Mouse (Mus musculus) midbrain, embryonic 15.5 days (tissue): ENCODE results near the gene Vps16. TPM values are rescaled to one million over a fixed set of nuclear protein-coding genes. Genes with fewer than 3 reads are reported as not detected.

Experiments
- ATAC-seq: fragments of 200-750 bp; cut with Nextera tagmentation; replicated peaks from 2 replicates; pipeline ENCODE4 v1.8.0; 2017; ENCODE audit warnings: moderate TSS enrichment
- H3K27ac ChIP-seq: fragments of 300-500 bp; sonication (generic); 2 replicates; pipeline ENCODE4 v1.5.1; 2015; ENCODE audit warnings: mild to moderate bottlenecking, inconsistent platforms
- H3K27me3 ChIP-seq: fragments of 300-500 bp; sonication (generic); replicated peaks from 2 replicates; pipeline ENCODE4 v1.6.1; 2015; ENCODE audit warnings: inconsistent platforms
- H3K36me3 ChIP-seq: fragments of 300-500 bp; sonication (generic); replicated peaks from 2 replicates; pipeline ENCODE4 v1.6.1; 2015; ENCODE audit warnings: inconsistent platforms
- H3K4me1 ChIP-seq: fragments of 300-500 bp; sonication (generic); 2 replicates; pipeline ENCODE4 v1.6.1; 2015; ENCODE audit warnings: inconsistent platforms
- H3K4me2 ChIP-seq: fragments of 300-500 bp; sonication (generic); 2 replicates; pipeline ENCODE4 v1.6.1; 2015; ENCODE audit warnings: inconsistent platforms, mild to moderate bottlenecking, moderate library complexity
- H3K4me3 ChIP-seq: fragments of 300-500 bp; sonication (generic); 2 replicates; pipeline ENCODE4 v1.5.1; 2015; ENCODE audit warnings: mild to moderate bottlenecking, inconsistent platforms
- H3K9ac ChIP-seq: fragments of 300-500 bp; sonication (generic); 2 replicates; pipeline ENCODE4 v1.6.1; 2015; ENCODE audit warnings: mild to moderate bottlenecking, inconsistent platforms
- H3K9me3 ChIP-seq: fragments of 300-500 bp; sonication (generic); 2 replicates; pipeline ENCODE4 v1.6.1; 2016; ENCODE audit warnings: inconsistent platforms
- WGBS: fragments of 180-500 bp; shearing (Covaris S2); methylation state at CpG from one replicate; pipeline ENCODE4 v1.1.7; 2015; ENCODE audit warnings: mixed read lengths; 5-methylcytosine and 5-hydroxymethylcytosine counted together
- polyA plus RNA-seq: library from polyadenylated mRNA; unstranded; fragments of >200 nt; fragmentation: Nextera tagmentation; extraction: Ambion mirVana; gene quantifications from 2 replicates; pipeline ENCODE4 v1.2.1, GENCODE M21; 2015

Gene Vps16
- polyA plus RNA-seq, 1 experiment from 2014 or later, result 108 TPM

DNA sequence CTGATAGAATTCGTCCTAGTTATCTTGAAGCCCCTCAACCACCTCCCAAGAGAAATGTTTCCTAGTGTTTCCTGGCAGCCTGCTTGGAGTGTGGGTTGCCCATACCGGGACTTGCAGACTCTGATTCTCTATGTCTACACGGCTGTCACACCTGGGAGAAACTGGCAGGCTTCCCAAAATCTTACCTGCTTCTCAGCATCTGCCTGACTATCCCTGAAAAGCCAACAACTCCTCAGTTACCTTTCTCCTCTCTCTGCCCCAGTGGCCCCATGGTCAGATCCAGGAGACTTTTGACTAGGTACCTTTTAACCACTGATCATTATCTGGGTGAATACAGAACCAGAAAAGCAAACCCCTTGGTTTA, 27.6 kb downstream of the Vps16 start:
- 66% methylated on average over 3 of the region's 3 CpGs for WGBS
- ATAC-seq, result no peak

DNA sequence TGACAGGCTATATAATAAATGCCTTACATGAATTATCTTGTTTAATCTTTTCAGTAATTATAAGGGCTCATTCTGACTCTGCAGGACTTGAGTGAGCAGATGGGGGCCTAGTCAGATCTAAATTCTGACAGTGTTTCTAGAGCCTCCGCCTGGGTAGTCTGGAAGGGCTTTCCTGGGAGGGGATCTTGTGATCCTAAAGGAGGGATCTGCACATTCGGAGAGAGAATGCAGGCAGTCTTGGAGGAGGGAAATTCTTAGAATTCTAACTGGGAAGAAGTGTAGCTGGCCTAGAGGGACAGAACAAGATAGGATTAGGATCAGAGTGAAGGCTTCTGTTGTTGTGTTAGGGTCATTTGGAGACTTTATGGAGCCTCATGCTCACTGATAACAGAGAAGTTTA, 28.1 kb downstream of the Vps16 start:
- H3K27me3 ChIP-seq, result 0 out of 2 replicates have a peak, but pooled peaks cover 7% of the 10 kb centered on the region
- ATAC-seq, result no peak
- WGBS, result 52% methylated on average over 2 of the region's 2 CpGs
- no peaks in the 10 kb centered on the region for H3K9me3 ChIP-seq
- no peak overlapping the region for H3K4me2 ChIP-seq
- no peaks in the 10 kb centered on the region for H3K36me3 ChIP-seq
- peaks cover 43% of the 10 kb centered on the region for H3K4me1 ChIP-seq
- H3K9ac ChIP-seq, result no peak overlapping the region
- no peak overlapping the region for H3K4me3 ChIP-seq
- no peak overlapping the region for H3K27ac ChIP-seq

More for the DNA sequence above, 27.6 kb downstream of the Vps16 start:
- Histone ChIP-seq H3K36me3 (no peaks in the 10 kb centered on the region), H3K9ac (peak overlapping the region; percentile 67; the same call in 1 of the 2 replicates), H3K27ac (no peak overlapping the region), H3K4me3 (peak overlapping the region; percentile 70), H3K4me1 (peaks cover 43% of the 10 kb centered on the region), H3K9me3 (no peaks in the 10 kb centered on the region), H3K4me2 (peak overlapping the region; percentile 80), H3K27me3 (0 out of 2 replicates have a peak, but pooled peaks cover 7% of the 10 kb centered on the region)

DNA sequence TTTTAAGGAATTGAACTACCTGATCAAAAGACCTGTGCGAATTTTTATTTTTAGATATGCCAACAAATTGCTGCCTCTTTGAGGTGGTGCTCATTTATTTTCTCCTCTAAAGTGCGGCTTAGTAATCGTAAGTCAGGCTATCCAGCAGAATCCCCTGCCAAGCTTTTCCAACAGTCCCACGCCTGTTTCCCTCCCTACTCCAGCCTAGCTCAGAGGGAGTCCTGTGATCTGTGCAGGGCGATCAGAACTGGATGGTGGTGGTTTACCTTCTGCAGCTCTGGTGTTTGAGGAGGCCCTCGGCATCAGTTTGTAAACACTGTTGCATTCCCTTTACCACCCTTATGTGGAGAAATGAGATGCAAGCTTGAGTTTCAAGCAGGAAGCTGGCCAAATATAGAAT, 29.3 kb downstream of the Vps16 start:
- H3K27me3 ChIP-seq, result 0 out of 2 replicates have a peak, but pooled peaks cover 2% of the 10 kb centered on the region
- 64% methylated on average over 6 of the region's 6 CpGs for WGBS
- no peak overlapping the region for H3K27ac ChIP-seq
- no peak for ATAC-seq
- H3K4me2 ChIP-seq, result no peak overlapping the region
- no peaks in the 10 kb centered on the region for H3K9me3 ChIP-seq
- no peaks in the 10 kb centered on the region for H3K36me3 ChIP-seq
- no peak overlapping the region for H3K9ac ChIP-seq
- peaks cover 43% of the 10 kb centered on the region for H3K4me1 ChIP-seq
- no peak overlapping the region for H3K4me3 ChIP-seq

DNA sequence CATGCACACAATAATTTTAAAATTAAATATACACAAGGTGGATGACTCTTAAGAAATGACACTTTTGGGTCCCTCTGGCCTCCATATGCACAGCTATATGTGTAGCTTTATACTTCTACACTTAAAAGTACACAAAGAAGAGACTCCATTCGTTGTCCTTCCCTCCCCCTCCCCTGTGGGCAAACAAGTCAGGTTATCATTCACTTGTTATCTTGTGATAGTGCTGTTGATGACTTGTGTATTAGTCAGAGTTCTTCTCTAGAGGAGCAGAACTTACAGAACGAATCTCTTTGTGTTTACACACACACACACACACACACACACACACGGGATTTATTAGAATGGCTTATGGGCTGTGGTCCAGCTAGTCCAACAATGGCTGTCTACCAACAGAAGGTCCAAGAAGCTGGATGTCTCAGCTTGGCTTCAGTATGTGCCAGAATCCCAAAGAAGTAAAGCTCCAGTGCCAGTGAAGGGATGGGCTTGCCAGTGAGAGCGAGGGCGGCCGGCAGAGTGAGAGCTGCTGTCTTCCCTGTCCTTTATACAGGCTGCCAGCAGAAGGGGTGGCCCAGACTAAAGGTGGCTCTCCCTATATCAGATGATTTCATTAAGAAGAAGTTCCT, 30.7 kb downstream of the Vps16 start:
- Histone ChIP-seq H3K4me1 (peaks cover 35% of the 10 kb centered on the region), H3K4me2 (no peak overlapping the region), H3K4me3 (no peak overlapping the region), H3K27ac (no peak overlapping the region), H3K9me3 (no peaks in the 10 kb centered on the region), H3K36me3 (no peaks in the 10 kb centered on the region), H3K27me3 (no peaks in the 10 kb centered on the region), H3K9ac (no peak overlapping the region)
- no peak for ATAC-seq
- 75% methylated on average over 6 of the region's 6 CpGs for WGBS

DNA sequence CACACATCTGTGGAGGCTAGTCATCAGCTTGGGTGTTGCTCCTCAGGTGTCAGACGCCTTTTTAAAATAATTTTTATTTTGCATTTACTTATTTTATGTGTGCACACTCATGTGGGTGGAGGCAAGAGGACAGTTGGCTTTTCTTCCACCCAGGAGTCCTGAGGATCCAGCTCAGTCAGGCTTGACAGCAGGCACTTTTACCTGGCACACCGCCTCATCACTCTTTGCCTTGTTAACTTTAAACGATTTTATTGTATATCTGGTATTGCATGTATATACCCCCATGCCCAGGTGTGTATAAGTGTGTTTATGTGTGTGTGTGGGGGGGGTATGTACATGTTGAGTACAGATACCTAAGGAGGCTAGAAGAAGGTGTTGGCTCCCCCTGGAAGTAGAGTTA, 33.7 kb downstream of the Vps16 start:
- no peak overlapping the region for H3K9ac ChIP-seq
- no peak overlapping the region for H3K27ac ChIP-seq
- no peaks in the 10 kb centered on the region for H3K27me3 ChIP-seq
- H3K4me2 ChIP-seq, result no peak overlapping the region
- no peak for ATAC-seq
- H3K9me3 ChIP-seq, result no peaks in the 10 kb centered on the region
- peaks cover 13% of the 10 kb centered on the region for H3K4me1 ChIP-seq
- H3K4me3 ChIP-seq, result no peak overlapping the region
- no peaks in the 10 kb centered on the region for H3K36me3 ChIP-seq
- WGBS, result 91% methylated on average over 3 of the region's 3 CpGs

DNA sequence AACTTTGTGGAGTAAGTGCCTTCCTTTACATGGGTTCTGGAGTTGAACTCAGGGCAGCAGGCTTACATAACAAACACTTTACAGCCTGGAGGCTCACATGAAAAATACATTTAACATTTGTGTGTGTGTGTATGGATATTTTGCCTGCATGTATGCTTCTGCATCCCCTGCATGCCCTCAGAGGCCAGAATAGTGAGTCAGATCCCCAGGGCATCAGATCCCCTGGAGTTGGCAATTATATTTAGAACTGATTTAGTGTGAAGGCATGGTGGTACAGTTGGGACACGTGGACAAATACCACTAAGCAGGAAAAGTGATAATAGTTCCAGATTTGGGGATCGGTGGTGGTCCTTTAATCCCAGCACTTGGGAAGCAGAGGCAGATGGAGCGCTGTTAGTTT, 35.4 kb downstream of the Vps16 start:
- peaks cover 6% of the 10 kb centered on the region for H3K4me1 ChIP-seq
- no peak overlapping the region for H3K9ac ChIP-seq
- H3K4me2 ChIP-seq, result no peak overlapping the region
- no peaks in the 10 kb centered on the region for H3K27me3 ChIP-seq
- H3K4me3 ChIP-seq, result no peak overlapping the region
- ATAC-seq, result no peak
- WGBS, result 92% methylated on average over 3 of the region's 3 CpGs
- H3K36me3 ChIP-seq, result no peaks in the 10 kb centered on the region
- no peak overlapping the region for H3K27ac ChIP-seq
- no peaks in the 10 kb centered on the region for H3K9me3 ChIP-seq

DNA sequence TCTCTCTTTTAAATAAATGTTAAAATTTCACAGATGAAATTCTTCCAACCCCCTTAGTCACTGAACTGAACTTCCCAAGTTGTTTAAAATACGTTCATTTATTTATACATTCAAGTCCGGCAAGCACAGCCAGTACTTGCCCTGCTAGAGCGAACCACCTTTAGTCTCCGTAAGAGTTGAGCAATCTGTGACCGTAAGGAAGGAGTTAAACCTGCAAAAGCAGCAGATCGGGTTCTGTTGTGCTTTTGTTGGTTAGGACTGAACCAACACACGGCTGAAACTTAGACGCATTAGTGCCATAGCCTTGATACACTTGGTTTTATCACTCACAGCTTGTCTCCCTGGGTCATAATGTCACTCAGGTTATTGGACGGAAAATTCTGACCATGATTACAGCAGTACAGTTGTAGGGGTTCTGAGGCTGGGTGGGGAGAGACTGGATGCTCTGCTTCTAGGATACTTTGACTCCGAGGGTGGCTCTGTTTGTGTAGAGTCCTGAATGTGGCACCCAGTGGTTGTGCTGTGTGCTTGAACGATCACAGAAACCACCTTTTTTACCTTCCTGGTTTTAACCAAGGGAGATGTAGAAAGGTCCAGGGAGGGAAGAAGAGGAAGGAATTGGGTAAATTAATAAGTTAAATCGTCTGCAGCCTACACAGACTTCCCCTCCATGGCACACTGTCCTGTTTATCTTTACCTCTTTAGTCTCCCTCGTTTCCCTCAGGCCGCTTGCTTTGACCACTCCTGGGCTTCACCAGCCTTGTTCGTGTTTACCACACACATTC, 37.3 kb downstream of the Vps16 start:
- 77% methylated on average over 15 of the region's 15 CpGs for WGBS
- Histone ChIP-seq H3K9ac (no peak overlapping the region), H3K4me3 (no peak overlapping the region), H3K4me1 (no peaks in the 10 kb centered on the region; the same call in 1 of the 2 replicates), H3K36me3 (no peaks in the 10 kb centered on the region), H3K27ac (no peak overlapping the region), H3K27me3 (no peaks in the 10 kb centered on the region), H3K4me2 (no peak overlapping the region), H3K9me3 (no peaks in the 10 kb centered on the region)
- no peak for ATAC-seq

DNA sequence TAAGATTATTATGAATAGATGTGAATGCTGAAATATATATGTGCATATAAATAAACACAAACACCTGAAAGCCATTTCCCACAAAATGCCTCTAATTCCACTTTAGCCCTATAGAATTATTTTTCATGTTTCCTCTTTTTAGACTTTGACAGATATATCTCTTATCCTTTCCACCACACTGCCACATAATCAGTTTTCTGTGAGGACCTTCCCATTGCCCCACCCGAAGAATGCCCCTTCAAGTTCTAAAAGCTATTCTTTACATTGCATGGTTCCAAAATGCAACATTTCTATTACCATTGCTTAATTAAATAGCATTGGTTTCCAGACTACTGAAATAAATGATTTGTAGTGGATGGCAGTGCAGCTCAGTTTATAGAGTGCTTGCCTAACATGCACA, 42.3 kb downstream of the Vps16 start:
- no peaks in the 10 kb centered on the region for H3K27me3 ChIP-seq
- WGBS, result 90% methylated on average over 1 of the region's 1 CpGs

DNA sequence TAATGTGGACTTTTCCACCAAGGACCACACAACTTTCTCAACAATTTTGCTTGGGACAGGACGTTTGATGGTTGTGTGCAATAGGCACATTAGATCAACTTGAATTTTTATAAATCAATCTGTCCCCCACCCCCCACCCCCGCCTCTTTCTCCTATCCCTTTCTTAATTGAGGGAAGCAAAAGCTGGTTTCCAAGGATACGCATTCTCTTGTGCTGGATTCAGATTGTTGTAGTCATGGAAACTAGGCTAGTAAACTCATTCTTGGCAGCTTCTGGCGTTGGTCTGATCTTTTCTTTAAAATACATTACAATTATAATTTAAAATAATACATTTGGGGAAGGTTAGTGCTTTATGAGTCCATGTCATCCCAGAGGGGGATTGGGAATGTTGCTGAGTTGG, 45.2 kb downstream of the Vps16 start:
- Histone ChIP-seq H3K9ac (no peak overlapping the region), H3K4me2 (no peak overlapping the region), H3K27me3 (no peaks in the 10 kb centered on the region), H3K9me3 (no peaks in the 10 kb centered on the region), H3K27ac (0 out of 2 replicates have a peak overlapping the region, but pooled peaks have one; percentile 14), H3K36me3 (no peaks in the 10 kb centered on the region), H3K4me3 (no peak overlapping the region), H3K4me1 (peaks cover 16% of the 10 kb centered on the region)
- 3% methylated on average over 4 of the region's 4 CpGs for WGBS
- ATAC-seq, result peak; percentile 54

More for the DNA sequence above, 42.3 kb downstream of the Vps16 start:
- no peak for ATAC-seq
- H3K4me2 ChIP-seq, result no peak overlapping the region
- no peaks in the 10 kb centered on the region for H3K9me3 ChIP-seq
- no peak overlapping the region for H3K4me3 ChIP-seq
- H3K27ac ChIP-seq, result no peak overlapping the region
- H3K4me1 ChIP-seq, result peaks cover 16% of the 10 kb centered on the region
- no peaks in the 10 kb centered on the region for H3K36me3 ChIP-seq
- H3K9ac ChIP-seq, result no peak overlapping the region

DNA sequence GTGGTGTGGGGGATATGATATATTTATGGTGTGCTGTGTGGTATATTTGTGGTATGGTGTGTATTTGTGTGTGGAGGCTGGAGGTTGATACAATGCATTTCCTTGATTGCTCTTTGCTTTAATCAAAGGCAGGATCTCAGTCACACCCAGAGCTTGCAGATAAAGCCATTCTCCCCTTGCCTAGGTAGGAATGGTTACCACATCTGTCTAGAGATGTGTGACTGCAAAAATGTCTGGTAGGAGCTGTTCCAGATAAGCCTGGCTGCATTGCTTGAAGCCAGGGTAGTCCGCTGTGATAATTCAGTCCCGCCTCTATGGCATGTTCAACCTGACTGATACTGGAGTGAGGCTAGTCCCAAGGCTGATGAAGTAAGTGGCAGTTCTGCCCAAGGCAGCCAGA, 45.8 kb downstream of the Vps16 start:
- no peak overlapping the region for H3K9ac ChIP-seq
- no peak for ATAC-seq
- H3K9me3 ChIP-seq, result no peaks in the 10 kb centered on the region
- no peak overlapping the region for H3K4me2 ChIP-seq
- WGBS, result 54% methylated on average over 2 of the region's 2 CpGs
- H3K4me1 ChIP-seq, result peaks cover 16% of the 10 kb centered on the region
- H3K27ac ChIP-seq, result peak overlapping the region; percentile 14; the same call in 1 of the 2 replicates
- H3K27me3 ChIP-seq, result no peaks in the 10 kb centered on the region
- H3K36me3 ChIP-seq, result no peaks in the 10 kb centered on the region
- no peak overlapping the region for H3K4me3 ChIP-seq

DNA sequence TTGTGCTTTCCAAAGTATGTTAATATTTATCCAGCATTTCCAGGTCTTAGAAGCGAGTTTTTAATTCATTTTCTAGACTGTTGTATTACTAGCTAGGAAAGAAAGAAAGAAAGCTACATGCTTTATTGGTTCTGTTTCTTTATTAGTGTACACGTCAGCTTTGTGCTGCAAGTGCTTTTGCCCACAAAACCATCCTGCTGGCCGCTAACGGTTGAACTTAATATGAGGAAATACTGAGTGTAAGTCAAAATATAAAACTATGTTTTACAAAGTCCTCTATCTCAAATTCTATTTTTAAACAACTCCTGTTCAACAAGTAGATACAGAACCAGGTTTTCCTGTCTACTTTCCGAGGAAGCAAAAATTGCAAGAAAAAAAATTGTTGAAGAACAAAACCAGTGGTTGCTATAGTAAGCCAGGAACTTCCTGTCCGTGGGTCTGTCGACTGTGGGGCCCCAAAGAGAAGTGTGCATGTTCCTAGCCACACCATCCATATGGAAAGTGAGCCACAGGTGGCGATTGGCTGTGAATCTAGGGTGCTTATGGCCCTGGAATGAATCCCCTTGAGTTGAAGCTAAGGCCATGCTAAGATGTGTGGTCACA, 48.9 kb downstream of the Vps16 start:
- H3K36me3 ChIP-seq, result no peaks in the 10 kb centered on the region
- H3K27ac ChIP-seq, result no peak overlapping the region
- H3K9ac ChIP-seq, result no peak overlapping the region
- no peak overlapping the region for H3K4me3 ChIP-seq
- no peak for ATAC-seq
- 80% methylated on average over 8 of the region's 8 CpGs for WGBS
- peaks cover 16% of the 10 kb centered on the region for H3K4me1 ChIP-seq
- no peak overlapping the region for H3K4me2 ChIP-seq
- H3K9me3 ChIP-seq, result no peaks in the 10 kb centered on the region
- H3K27me3 ChIP-seq, result no peaks in the 10 kb centered on the region

DNA sequence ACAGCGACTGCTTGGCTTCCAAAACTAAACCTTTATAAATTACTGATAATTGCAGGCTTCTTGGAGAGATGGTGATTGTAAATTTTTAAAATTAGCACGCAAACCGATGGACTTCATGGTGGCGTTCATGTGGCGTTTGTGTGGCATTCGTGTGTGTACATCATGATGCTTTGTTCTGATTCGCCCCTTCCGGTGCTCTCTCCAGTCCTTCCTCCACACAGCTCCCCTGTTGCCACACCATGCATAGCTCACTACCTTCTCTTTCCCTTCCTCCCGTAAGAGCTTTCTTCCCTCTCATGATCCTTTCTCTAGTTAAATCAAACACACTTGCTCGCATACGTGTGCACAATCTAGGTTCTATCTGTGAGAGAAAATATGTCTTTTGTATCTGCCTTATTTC, 51.6 kb downstream of the Vps16 start:
- no peak overlapping the region for H3K4me3 ChIP-seq
- ATAC-seq, result no peak
- H3K36me3 ChIP-seq, result no peaks in the 10 kb centered on the region
- H3K9ac ChIP-seq, result no peak overlapping the region
- no peaks in the 10 kb centered on the region for H3K27me3 ChIP-seq
- H3K4me2 ChIP-seq, result no peak overlapping the region
- WGBS, result 94% methylated on average over 11 of the region's 11 CpGs
- H3K4me1 ChIP-seq, result no peaks in the 10 kb centered on the region
- no peak overlapping the region for H3K27ac ChIP-seq
- H3K9me3 ChIP-seq, result no peaks in the 10 kb centered on the region
